Mouse (Mus musculus): Measurements from ENCODE around the gene Gm13279.
"Not testable (repeated sequence)": the region's sequence is repeated elsewhere in the genome, so short reads cannot be mapped to it uniquely, and the experiment has no call there.

Gm13279 gene

GRCm38 (mm10) chr4:88797097-88797496, at the start of gene Gm13279:
Gene Gm13279 (plus strand): TSS chr4:88797397.
- not testable (repeated sequence) for DNase-seq

DNA sequence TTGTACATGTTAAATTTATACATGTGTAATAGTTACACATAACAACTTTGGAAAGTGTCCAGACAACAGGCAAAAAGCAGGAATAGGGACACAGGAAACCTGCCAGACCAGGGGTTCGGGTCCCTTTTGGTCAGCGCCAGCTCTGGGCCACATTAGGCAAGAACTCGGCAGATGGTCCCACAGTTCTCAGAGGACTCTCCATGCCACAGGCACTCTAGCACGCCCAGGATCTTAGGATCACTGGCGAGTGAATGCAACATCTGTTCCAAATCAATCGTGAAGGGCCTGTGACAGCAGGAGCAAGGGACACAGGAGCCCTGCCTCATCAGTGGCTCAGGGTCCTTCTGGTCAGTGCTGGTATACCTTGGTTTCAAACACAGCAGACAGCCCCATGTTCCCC, 47.3 kb upstream of the Gm13279 start:
- DNase-seq = no peak

GRCm38 (mm10) chr4:88754818-88755340, 42.3 kb upstream of the Gm13279 start, which contains the start of gene Gm13271:
Gene Gm13271 (plus strand): TSS chr4:88754868.
- DNase-seq = peak; percentile 59 to 61

GRCm38 (mm10) chr4:88756581-88757513, 40.4 kb upstream of the Gm13279 start:
- peak in 1 of 2 experiments; percentile 27 for DNase-seq

DNA sequence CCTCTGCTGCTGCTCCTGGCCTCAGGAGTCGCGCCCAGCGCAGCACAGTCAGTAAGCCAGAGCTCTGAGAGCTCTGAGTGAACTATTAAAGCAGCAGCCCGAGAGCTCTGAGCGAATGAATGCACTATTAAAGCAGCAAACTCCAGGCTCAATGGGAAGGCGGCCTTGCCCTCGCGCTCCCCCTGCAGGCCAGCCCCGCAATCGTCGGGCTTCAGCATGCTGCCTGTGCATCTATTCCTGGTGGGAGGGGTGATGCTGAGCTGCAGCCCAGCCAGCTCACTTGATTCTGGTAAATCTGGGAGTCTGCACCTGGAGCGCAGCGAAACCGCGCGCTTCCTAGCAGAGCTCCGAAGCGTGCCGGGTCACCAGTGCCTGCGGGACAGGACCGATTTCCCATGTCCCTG, 39.6 kb upstream of the Gm13279 start:
- DNase-seq = peak; percentile 87 to 91

GRCm38 (mm10) chr4:88758751-88759150, 38.4 kb upstream of the Gm13279 start:
- not testable (repeated sequence) for DNase-seq

- peak; percentile 44 to 61 for DNase-seq
Observed at GRCm38 (mm10) chr4:88759610-88760268, 37.5 kb upstream of the Gm13279 start, which contains the start of gene Gm13283. Gene Gm13283 (plus strand): TSS chr4:88760119.

GRCm38 (mm10) chr4:88760431-88760830, 36.8 kb upstream of the Gm13279 start:
- DNase-seq = peak; percentile 80 to 89

- DNase-seq = peak; percentile 67 to 74
Observed at GRCm38 (mm10) chr4:88761776-88762175, 35.4 kb upstream of the Gm13279 start.

- peak in 1 of 2 experiments; percentile 22 for DNase-seq
Observed at GRCm38 (mm10) chr4:88762341-88762740, 34.9 kb upstream of the Gm13279 start.

DNA sequence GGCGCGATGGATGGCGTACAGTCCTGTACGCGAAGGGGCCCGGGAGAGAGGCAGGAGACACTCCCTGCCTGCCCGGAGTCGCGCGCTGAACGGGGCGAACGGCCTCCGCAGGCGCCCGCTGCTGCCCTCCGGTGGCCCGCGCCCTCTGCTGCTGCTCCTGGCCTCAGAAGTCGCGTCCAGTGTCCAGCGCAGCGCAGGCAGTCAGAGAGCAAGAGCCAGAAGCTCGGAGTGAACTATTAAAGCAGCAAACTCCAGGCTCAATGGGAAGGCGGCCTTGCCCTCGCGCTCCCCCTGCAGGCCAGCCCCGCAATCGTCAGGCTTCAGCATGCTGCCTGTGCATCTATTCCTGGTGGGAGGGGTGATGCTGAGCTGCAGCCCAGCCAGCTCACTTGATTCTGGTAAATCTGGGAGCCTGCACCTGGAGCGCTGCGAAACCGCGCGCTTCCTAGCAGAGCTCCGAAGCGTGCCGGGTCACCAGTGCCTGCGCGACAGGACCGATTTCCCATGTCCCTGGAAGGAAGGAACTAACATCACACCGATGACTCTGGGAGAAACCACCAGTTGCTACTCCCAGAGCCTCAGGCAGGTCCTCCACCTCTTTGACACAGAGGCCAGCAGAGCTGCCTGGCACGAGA, 33.7 kb upstream of the Gm13279 start:
- peak; percentile 55 to 78 for DNase-seq

GRCm38 (mm10) chr4:88773534-88773933, 23.7 kb upstream of the Gm13279 start, which contains the start of gene Gm13290:
Gene Gm13290 (plus strand): TSS chr4:88773834.
- not testable (repeated sequence) for DNase-seq

DNA sequence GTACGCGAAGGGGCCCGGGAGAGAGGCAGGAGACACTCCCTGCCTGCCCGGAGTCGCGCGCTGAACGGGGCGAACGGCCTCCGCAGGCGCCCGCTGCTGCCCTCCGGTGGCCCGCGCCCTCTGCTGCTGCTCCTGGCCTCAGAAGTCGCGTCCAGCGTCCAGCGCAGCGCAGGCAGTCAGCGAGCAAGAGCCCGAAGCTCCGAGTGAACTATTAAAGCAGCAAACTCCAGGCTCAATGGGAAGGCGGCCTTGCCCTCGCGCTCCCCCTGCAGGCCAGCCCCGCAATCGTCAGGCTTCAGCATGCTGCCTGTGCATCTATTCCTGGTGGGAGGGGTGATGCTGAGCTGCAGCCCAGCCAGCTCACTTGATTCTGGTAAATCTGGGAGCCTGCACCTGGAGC, 20.6 kb upstream of the Gm13279 start, which contains the start of gene Gm13289:
TSS of gene Gm13289 (plus strand) at position 301 of the 400 bp plus-strand sequence.
- DNase-seq = not testable (repeated sequence)

DNA sequence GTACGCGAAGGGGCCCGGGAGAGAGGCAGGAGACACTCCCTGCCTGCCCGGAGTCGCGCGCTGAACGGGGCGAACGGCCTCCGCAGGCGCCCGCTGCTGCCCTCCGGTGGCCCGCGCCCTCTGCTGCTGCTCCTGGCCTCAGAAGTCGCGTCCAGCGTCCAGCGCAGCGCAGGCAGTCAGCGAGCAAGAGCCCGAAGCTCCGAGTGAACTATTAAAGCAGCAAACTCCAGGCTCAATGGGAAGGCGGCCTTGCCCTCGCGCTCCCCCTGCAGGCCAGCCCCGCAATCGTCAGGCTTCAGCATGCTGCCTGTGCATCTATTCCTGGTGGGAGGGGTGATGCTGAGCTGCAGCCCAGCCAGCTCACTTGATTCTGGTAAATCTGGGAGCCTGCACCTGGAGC, 17.6 kb upstream of the Gm13279 start, which contains the start of gene Gm13272:
TSS of gene Gm13272 (plus strand) at position 301 of the 400 bp plus-strand sequence.
- DNase-seq = not testable (repeated sequence)

DNA sequence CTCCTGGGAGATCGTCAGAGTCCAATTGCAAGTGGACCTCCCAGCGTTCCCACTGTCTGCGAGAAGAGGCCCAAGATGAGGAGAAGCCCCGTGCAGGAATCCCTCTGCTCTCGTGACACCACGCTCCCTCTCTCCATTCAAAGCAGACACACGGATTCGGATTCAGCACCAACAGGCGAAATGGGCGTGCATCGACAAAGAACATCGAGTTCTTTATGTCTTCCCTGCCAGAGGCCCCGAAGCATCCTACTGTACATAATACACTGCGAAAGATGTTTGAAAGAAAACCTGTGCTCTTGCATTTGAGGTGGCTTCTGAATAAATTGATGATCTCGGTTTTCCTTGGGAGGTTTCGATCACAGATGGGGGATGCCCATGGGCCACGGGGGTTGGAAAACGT, 16.9 kb upstream of the Gm13279 start:
- not testable (repeated sequence) for DNase-seq

- not testable (repeated sequence) for DNase-seq
Observed at GRCm38 (mm10) chr4:88781831-88782230, 15.4 kb upstream of the Gm13279 start, which contains the start of gene Ifnz. Gene Ifnz (plus strand): TSS chr4:88782131.

DNA sequence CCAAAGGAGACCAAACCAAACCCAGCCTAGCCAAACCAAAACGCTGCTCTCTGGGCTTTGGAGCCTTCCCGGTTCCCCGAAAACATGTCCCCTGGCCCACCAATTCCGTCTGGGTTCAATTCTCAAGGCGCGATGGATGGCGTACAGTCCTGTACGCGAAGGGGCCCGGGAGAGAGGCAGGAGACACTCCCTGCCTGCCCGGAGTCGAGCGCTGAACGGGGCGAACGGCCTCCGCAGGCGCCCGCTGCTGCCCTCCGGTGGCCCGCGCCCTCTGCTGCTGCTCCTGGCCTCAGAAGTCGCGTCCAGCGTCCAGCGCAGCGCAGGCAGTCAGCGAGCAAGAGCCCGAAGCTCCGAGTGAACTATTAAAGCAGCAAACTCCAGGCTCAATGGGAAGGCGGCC, 14.9 kb upstream of the Gm13279 start:
- DNase-seq = peak; percentile 29 to 39

GRCm38 (mm10) chr4:88785409-88785808, 11.8 kb upstream of the Gm13279 start, which contains the start of gene Gm13276:
Gene Gm13276 (plus strand): TSS chr4:88785709.
- DNase-seq = not testable (repeated sequence)

DNA sequence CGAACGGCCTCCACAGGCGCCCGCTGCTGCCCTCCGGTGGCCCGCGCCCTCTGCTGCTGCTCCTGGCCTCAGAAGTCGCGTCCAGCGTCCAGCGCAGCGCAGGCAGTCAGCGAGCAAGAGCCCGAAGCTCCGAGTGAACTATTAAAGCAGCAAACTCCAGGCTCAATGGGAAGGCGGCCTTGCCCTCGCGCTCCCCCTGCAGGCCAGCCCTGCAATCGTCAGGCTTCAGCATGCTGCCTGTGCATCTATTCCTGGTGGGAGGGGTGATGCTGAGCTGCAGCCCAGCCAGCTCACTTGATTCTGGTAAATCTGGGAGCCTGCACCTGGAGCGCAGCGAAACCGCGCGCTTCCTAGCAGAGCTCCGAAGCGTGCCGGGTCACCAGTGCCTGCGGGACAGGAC, 8.8 kb upstream of the Gm13279 start, which contains the start of gene Gm13277:
TSS of gene Gm13277 (plus strand) at position 231 of the 400 bp plus-strand sequence.
- DNase-seq = peak; percentile 81 to 86

- not testable (repeated sequence) for DNase-seq
Observed at GRCm38 (mm10) chr4:88791250-88791649, 5.9 kb upstream of the Gm13279 start, which contains the start of gene Gm13278. Gene Gm13278 (plus strand): TSS chr4:88791550.

GRCm38 (mm10) chr4:88793936-88794675, 3.1 kb upstream of the Gm13279 start, which contains the start of gene Gm13275:
Gene Gm13275 (plus strand): TSS chr4:88794487.
- peak; percentile 49 to 63 for DNase-seq

Measured in kidney, postnatal 4 days (tissue).